Mouse (Mus musculus) limb, embryonic 12.5 days (tissue): ENCODE results near the gene Gm10226. TPM values are rescaled to one million over a fixed set of nuclear protein-coding genes. Genes with fewer than 3 reads are reported as not detected.
"Not testable (repeated sequence)": the region's sequence is repeated elsewhere in the genome, so short reads cannot be mapped to it uniquely, and the experiment has no call there.

Experiments used
- ATAC-seq: fragments of 200-750 bp; cut with Nextera tagmentation; 2 replicates; pipeline ENCODE4 v1.8.0; 2017; ENCODE audit warnings: low read depth, moderate TSS enrichment; ENCODE audit not compliant: insufficient number of reproducible peaks, insufficient read depth, low FRiP score, low TSS enrichment
- H3K27ac ChIP-seq: fragments of 300-500 bp; sonication (generic); 2 replicates; pipeline ENCODE4 v1.5.1; 2016; ENCODE audit warnings: mild to moderate bottlenecking, moderate library complexity
- H3K27me3 ChIP-seq: fragments of 300-500 bp; sonication (generic); 2 replicates; pipeline ENCODE4 v1.6.1; 2016; ENCODE audit warnings: mild to moderate bottlenecking, moderate library complexity
- H3K36me3 ChIP-seq: fragments of 300-500 bp; sonication (generic); 2 replicates; pipeline ENCODE4 v1.6.1; 2016; ENCODE audit warnings: mild to moderate bottlenecking, moderate library complexity
- H3K4me1 ChIP-seq: fragments of 300-500 bp; sonication (generic); replicated peaks from 2 replicates; pipeline ENCODE4 v1.6.1; 2016
- H3K4me2 ChIP-seq: fragments of 300-500 bp; sonication (generic); 2 replicates; pipeline ENCODE4 v1.6.1; 2016; ENCODE audit warnings: mild to moderate bottlenecking, moderate library complexity
- H3K4me3 ChIP-seq: fragments of 300-500 bp; sonication (generic); replicated peaks from 2 replicates; pipeline ENCODE4 v1.5.1; 2016; ENCODE audit warnings: mild to moderate bottlenecking
- H3K9ac ChIP-seq: fragments of 300-500 bp; sonication (generic); replicated peaks from 2 replicates; pipeline ENCODE4 v1.6.1; 2016; ENCODE audit warnings: mild to moderate bottlenecking, moderate library complexity
- H3K9me3 ChIP-seq: fragments of 300-500 bp; sonication (generic); 2 replicates; pipeline ENCODE4 v1.6.1; 2016; ENCODE audit warnings: mild to moderate bottlenecking, moderate library complexity
- WGBS: fragments of 180-500 bp; shearing (Covaris S2); methylation state at CpG from one replicate; pipeline ENCODE4 v1.1.7; 2016; 5-methylcytosine and 5-hydroxymethylcytosine counted together
- polyA plus RNA-seq: library from polyadenylated mRNA; unstranded; fragments of >200 nt; fragmentation: Nextera tagmentation; extraction: Ambion mirVana; gene quantifications from 2 replicates; pipeline ENCODE4 v1.2.1, GENCODE M21; 2016

Gene Gm10226
- polyA plus RNA-seq, 1 experiment from 2014 or later: 7.6 TPM

GRCm38 (mm10) chr17:21707343-21707996 lies 15.8 kb downstream of the Gm10226 start, which contains the start of gene Zfp760:
Gene Zfp760 (plus strand): TSS chr17:21707741.
- no peaks in the 10 kb centered on the region for H3K9me3 ChIP-seq
- H3K9ac ChIP-seq: peak within 1 kb of the TSS; percentile 69
- no peaks in the 10 kb centered on the region for H3K27me3 ChIP-seq
- peak within 1 kb of the TSS; percentile 97 for H3K27ac ChIP-seq
- H3K4me3 ChIP-seq: peak within 1 kb of the TSS; percentile 68
- ATAC-seq: peak; percentile 99
- 6% methylated on average over 26 of the region's 26 CpGs for WGBS
- peaks cover 7% of the 10 kb centered on the region for H3K4me1 ChIP-seq
- peaks cover 19% of the 10 kb centered on the region for H3K36me3 ChIP-seq
- H3K4me2 ChIP-seq: peak within 1 kb of the TSS; percentile 64

GRCm38 (mm10) chr17:21708401-21708800 lies 16.7 kb downstream of the Gm10226 start:
- Histone ChIP-seq H3K4me1 (peaks cover 7% of the 10 kb centered on the region), H3K9ac (peak overlapping the region; percentile 69), H3K9me3 (no peaks in the 10 kb centered on the region), H3K27ac (no peak overlapping the region), H3K4me2 (peak overlapping the region; percentile 64), H3K36me3 (peaks cover 25% of the 10 kb centered on the region), H3K27me3 (no peaks in the 10 kb centered on the region), H3K4me3 (peak overlapping the region; percentile 68)
- ATAC-seq: no peak
- 47% methylated on average over 2 of the region's 2 CpGs for WGBS

GRCm38 (mm10) chr17:21730495-21730894 lies 38.8 kb downstream of the Gm10226 start, which contains the start of gene Zfp229:
Gene Zfp229 (plus strand): TSS chr17:21730795.
- H3K4me2 ChIP-seq, H3K9ac ChIP-seq, H3K27me3 ChIP-seq, H3K27ac ChIP-seq, H3K36me3 ChIP-seq, H3K9me3 ChIP-seq, H3K4me3 ChIP-seq, H3K4me1 ChIP-seq, ATAC-seq: not testable (repeated sequence)
- 93% methylated on average over 14 of the region's 22 CpGs for WGBS

GRCm38 (mm10) chr17:21733049-21733448 lies 41.4 kb downstream of the Gm10226 start:
- Histone ChIP-seq H3K4me1 (peaks cover 8% of the 10 kb centered on the region), H3K9ac (0 out of 2 replicates have a peak overlapping the region, but pooled peaks have one; percentile 72), H3K36me3 (peaks cover 8% of the 10 kb centered on the region; the same call in 1 of the 2 replicates), H3K27me3 (no peaks in the 10 kb centered on the region), H3K9me3 (no peaks in the 10 kb centered on the region), H3K4me2 (peak overlapping the region; percentile 55), H3K4me3 (peak overlapping the region; percentile 67), H3K27ac (peak overlapping the region; percentile 89)
- ATAC-seq: no peak
- 77% methylated on average over 4 of the region's 4 CpGs for WGBS

DNA sequence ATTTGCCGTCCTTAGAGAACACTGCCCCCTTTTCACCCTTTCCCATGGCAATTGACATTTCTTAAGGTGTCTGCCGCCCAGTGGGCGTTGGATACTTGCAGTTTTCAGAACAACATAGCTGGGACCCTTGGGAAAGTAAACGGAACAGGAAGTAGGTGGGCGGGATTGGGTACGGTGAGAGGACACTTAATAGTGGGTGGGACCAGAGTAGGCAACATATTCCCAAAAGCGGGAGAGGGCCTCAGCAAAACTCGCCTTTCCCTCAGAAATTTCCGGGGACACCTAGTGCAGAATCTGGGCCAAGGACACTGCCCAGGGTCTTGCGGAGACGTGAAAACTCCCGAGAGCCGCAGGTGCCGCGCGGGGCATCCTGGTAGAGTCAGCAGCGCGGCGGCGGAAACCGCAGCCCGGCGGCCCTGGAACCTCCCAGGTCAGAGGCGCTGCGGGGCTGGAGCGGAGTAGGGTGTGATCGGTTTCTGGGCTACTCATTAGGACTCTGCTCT lies 41.9 kb downstream of the Gm10226 start:
- H3K27me3 ChIP-seq: no peaks in the 10 kb centered on the region
- ATAC-seq: peak; percentile 96
- peak overlapping the region; percentile 89 for H3K27ac ChIP-seq
- no peaks in the 10 kb centered on the region for H3K9me3 ChIP-seq
- H3K4me1 ChIP-seq: peaks cover 8% of the 10 kb centered on the region
- peak overlapping the region; percentile 67 for H3K4me3 ChIP-seq
- under 1% methylated on average over 27 of the region's 27 CpGs for WGBS
- peak overlapping the region; percentile 55 for H3K4me2 ChIP-seq
- H3K9ac ChIP-seq: peak overlapping the region; percentile 72
- peaks cover 8% of the 10 kb centered on the region; the same call in 1 of the 2 replicates for H3K36me3 ChIP-seq

Other genes with a start within 250 kb of the Gm10226 start
- 15.4 and 16.3 TPM in 2 replicates for gene Zfp51, start 241.5 kb upstream of the Gm10226 start, polyA plus RNA-seq
- 9.6 TPM in 2 replicates for gene Zfp53, start 202.9 kb upstream of the Gm10226 start, polyA plus RNA-seq
- 3.2 and 4.0 TPM in 2 replicates for gene Zfp52, start 156.3 kb upstream of the Gm10226 start, polyA plus RNA-seq
- gene Zfp948, start 124.9 kb upstream of the Gm10226 start, polyA plus RNA-seq: 12.2 and 13.5 TPM in 2 replicates
- 5.2 and 7.1 TPM in 2 replicates for gene Zfp983, start 41.2 kb upstream of the Gm10226 start, polyA plus RNA-seq
- 18.9 and 20.5 TPM in 2 replicates for gene Zfp760, start 15.9 kb downstream of the Gm10226 start, polyA plus RNA-seq
- gene Zfp229, start 38.9 kb downstream of the Gm10226 start, polyA plus RNA-seq: 10.3 and 10.9 TPM in 2 replicates
- 7.9 and 8.1 TPM in 2 replicates for gene Zfp820, start 153.9 kb downstream of the Gm10226 start, polyA plus RNA-seq
- 8.1 and 9.1 TPM in 2 replicates for gene Zfp995, start 218.1 kb downstream of the Gm10226 start, polyA plus RNA-seq